Mouse (Mus musculus): ENCODE data around the gene Pigk.
"Not testable (repeated sequence)": the region's sequence is repeated elsewhere in the genome, so short reads cannot be mapped to it uniquely, and the experiment has no call there.

Gene Pigk

GRCm38 (mm10) chr3:152713991-152714902 is at the start of gene Pigk:
Gene Pigk (plus strand): TSS chr3:152714100.
- peak; percentile 54 for DNase-seq (ENCODE audit: low spot score)

DNA sequence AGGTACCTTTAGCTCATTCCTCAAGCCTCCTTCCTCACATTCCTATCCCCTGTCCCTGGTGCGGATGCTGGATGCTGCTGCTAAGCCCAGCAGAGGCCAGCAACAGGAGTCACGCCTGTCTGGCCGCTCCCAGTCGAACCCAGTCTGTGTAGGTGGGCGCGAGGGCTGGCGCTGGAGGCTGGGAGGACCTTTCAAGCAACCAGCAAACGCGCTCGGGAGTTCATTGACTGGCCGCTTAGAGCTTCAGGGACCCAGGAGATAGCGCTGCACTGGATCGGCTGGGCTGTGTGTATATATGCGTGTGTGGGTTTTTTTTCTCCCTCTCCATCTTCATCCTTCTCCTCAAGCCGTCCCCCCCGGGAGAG is 46.9 kb upstream of the Pigk start:
- DNase-seq (ENCODE audit: low spot score): no peak

- no peak for DNase-seq (ENCODE audit: low spot score)
Observed at GRCm38 (mm10) chr3:152667356-152668211, 46.3 kb upstream of the Pigk start.

DNA sequence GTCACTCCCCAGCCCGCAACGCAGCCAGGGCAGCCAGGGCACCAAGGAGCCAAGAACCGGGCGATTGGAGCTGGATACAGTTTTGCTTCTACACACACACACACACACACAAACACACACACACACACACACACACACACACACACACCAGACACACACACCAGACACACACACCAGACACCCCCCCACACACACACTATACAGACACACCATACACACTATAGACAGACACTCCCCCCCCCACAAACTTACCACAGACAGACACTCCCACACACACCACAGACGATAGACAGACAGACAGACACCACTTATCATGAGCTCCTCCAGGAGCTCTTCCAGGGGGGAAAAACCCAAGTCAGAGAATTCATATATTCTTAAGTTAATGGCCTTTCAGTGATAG is 45.7 kb upstream of the Pigk start, which contains the start of gene Ak5:
TSS of gene Ak5 (minus strand) at position 122 of the 400 bp plus-strand sequence.
- no peak for DNase-seq (ENCODE audit: low spot score)

- no peak for DNase-seq (ENCODE audit: low spot score)
Observed at GRCm38 (mm10) chr3:152668793-152669192, 45.1 kb upstream of the Pigk start.

DNA sequence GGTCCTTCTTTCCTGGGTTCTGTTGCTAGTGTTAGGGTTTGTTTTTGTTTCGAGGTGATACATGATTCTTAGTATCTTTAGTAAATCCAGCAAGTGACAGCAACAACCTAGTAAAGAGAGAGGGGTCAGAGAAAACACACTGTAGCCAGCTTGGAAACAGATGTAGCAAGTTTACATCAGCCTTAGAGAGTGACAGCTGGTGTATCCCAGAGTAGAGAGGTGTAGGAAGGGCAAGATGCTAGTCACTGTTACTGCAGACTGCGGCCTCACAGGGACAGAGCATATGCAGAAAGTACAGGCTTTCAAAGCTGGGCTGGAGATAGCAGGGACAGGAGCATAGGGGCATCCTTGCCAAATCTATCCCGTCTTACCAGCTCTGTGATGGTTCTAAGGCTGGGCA is 44.1 kb upstream of the Pigk start:
- DNase-seq (ENCODE audit: low spot score): no peak

DNA sequence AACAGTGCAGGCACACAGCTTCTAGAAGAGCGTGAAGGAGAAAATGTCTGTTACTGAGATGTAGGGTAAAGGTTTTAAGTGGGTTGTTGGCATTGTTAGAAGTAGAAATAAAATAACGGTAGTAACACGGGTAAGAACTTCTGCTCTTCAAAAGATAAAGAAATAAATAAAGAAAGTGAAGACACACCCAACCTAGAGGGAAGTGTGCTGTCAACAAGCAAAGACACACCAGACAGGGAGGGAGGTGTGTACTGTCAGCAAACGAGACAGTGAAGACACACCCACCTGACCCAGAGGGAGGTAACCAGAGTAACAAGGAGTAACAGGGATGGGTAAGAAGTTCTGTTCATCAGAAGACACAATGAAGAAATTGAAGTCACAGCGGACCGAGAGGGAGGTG is 39.2 kb upstream of the Pigk start:
- no peak for DNase-seq (ENCODE audit: low spot score)

DNA sequence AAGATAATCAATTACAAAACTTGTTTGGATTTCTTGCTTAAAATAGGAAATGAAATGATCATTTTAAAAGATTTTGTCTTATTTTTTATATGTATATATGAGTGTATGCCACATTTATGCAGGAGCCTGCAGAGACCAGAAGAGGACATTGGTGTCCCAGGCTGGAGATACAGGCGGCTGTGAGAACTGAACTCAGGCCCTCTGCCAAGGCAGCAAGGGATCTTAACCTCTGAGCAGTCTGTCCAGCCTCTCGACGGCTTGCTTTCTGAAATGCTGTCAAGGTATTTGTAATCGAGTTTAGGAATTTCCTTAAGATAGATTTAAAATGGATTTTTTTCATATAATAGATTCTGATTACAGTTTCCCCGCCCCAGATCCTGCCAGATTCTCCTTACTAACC is 25.4 kb upstream of the Pigk start:
- no peak for DNase-seq (ENCODE audit: low spot score)

- no peak for DNase-seq (ENCODE audit: low spot score)
Observed at GRCm38 (mm10) chr3:152689105-152689504, 24.8 kb upstream of the Pigk start.

- DNase-seq (ENCODE audit: low spot score): no peak
Observed at GRCm38 (mm10) chr3:152694950-152695349, 18.9 kb upstream of the Pigk start.

- DNase-seq (ENCODE audit: low spot score): no peak
Observed at GRCm38 (mm10) chr3:152698017-152698416, 15.9 kb upstream of the Pigk start.

DNA sequence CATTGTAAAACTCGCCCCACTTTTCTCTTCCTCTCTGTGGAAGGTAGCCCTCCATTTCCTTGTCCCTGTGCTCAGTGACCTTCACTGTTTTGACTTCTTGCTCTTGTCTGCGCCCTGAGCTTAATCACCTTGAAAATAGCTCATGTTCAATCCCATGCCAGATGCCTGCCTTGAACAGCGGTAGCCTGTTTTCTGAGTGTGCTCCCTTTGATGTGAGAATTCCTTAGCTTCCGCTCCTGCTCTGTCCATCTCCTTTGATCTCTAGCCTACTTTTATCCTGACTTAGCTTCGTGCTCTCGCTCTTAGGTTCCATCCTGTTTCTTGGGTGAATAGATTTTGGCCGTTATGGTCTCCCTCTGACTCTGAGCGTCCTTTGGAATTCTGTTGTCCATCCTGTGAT is 14.6 kb upstream of the Pigk start:
- no peak for DNase-seq (ENCODE audit: low spot score)

- not testable (repeated sequence) for DNase-seq (ENCODE audit: low spot score)
Observed at GRCm38 (mm10) chr3:152701536-152701935, 12.4 kb upstream of the Pigk start.

- no peak for DNase-seq (ENCODE audit: low spot score)
Observed at GRCm38 (mm10) chr3:152702274-152702843, 11.5 kb upstream of the Pigk start.

DNA sequence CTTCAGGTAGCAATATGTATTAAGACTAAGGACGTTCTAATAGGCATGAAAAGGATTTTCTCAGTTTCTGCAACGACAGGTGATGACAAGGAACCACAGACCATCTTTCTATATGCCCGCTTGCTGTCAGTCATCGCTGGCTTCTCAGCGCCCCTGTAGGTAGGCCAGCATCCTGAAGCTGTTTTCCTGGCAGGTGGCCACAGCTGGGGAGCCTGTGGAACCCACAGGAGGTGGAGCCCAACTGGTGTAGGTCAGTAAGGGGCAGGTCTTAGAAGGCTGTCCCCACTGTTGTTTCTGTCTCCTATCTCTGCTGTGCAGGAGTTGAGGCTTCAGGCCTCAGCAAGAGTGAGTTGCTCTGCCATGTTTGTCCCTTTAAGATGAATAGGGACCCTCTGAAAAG is 8.1 kb upstream of the Pigk start:
- no peak for DNase-seq (ENCODE audit: low spot score)

GRCm38 (mm10) chr3:152706901-152707300 is 7.0 kb upstream of the Pigk start:
- no peak for DNase-seq (ENCODE audit: low spot score)

GRCm38 (mm10) chr3:152707321-152707823 is 6.5 kb upstream of the Pigk start:
- DNase-seq (ENCODE audit: low spot score): no peak

DNA sequence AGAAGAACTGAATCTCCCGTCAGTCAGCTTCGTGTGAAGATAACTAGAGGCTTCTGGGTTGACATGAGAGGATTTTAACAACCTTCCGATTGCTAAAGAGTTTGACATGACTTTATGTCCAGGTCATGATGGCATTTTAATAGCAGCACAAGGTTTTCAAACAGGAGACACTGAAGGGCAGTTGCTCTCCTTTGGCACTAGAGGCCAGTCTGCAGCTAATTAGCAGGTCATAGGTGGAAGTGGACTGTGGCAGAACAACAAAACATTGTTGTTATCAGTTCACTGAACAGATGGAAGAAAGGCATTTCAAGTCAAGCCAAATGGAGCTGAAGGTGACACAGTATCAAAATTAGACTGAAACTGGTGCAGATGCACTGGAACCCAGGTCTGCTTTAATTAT is 4.0 kb upstream of the Pigk start:
- DNase-seq (ENCODE audit: low spot score): no peak

- no peak for DNase-seq (ENCODE audit: low spot score)
Observed at GRCm38 (mm10) chr3:152712957-152713356, 943 bp upstream of the Pigk start.

DNA sequence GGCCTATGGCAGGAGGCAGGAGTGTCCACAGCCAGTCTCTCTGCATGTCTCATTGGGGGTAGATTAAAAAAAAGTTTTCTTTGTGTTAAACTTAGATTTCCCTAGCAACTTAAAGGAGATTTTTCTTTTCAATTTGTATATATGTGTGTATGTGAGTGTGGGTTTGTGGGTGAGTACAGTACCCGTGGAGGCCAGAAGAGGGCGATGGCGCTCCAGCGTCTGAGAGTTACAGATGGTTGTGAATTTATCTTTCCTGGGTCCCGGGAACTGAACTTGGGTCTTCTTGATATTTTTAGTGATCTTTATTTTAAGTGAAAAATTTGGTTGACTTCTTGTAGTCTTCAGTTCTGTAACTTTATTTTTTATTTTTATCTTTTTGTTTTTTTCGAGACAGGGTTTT is 7.4 kb downstream of the Pigk start:
- no peak for DNase-seq (ENCODE audit: low spot score)

- DNase-seq (ENCODE audit: low spot score): no peak
Observed at GRCm38 (mm10) chr3:152722836-152723235, 8.9 kb downstream of the Pigk start.

DNA sequence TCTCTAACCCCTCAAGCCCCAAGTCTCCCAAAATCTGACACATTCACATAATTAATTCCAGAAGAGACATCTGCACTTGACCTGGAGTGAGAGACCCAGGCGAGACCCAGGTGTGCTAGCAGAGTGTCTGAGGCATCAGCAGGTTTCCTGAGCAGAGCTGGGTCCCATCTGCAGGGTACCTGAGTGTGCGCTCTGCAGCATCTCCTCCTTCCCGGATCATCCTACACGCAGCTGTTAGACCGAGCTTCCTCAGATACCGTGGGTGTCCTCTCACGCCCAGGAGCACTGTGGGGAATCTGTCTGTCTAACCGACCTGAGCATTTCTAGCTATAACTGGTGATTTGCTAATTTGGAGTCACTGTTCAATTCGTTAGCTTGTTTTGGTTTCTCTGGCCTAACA is 10.5 kb downstream of the Pigk start:
- DNase-seq (ENCODE audit: low spot score): no peak
